Mouse (Mus musculus) embryonic fibroblast, embryonic 13.5 days (primary cell): ENCODE results near the gene Asb17.

Source experiments
- CTCF ChIP-seq: IDR thresholded peaks from 2 replicates; pipeline ENCODE4 v1.5.1; 2011; ENCODE audit warnings: mild to moderate bottlenecking, control low read depth, low read length, moderate library complexity, borderline replicate concordance; ENCODE audit not compliant: insufficient read depth
- POLR2A ChIP-seq: IDR thresholded peaks from 2 replicates; pipeline ENCODE4 v1.6.1; 2011; ENCODE audit warnings: low read depth, mild to moderate bottlenecking, control low read depth, low read length, moderate library complexity

DNA sequence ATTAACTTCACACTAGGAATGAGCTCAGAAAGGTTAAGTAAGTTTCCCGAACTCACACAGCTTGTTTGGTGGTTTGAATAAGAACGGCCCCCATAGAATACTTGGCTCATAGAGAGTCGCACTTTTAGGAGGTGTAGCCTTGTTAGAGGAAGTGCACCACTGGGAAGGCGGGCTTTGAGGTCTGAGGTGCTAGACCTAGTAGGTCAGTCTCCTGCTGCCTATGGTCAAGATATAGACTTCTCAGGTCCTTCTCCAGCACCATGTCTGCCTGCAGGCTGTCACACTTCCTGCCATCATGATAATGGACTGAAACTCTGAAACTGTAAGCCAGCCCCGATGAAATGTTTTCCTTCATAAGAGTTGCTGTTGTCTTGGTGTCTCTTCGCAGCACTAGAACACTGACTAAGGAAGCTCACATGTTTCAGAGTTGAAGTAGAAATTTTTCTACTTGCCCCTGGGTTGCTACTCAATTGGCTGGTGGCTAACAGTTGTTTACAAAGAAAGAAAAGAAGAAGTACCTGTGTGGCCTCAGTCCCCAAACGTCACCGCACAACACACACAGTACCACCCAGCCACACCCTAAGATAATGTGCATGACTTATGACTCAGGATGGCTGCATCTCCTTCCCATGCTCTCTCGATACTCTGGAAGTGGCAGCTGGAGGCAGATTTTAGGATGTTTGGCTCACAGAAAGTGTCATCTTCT lies 36.4 kb upstream of the Asb17 start:
- no peak for TF ChIP-seq CTCF
- TF ChIP-seq POLR2A: no peak
